In genomic region chr9:66281501-66281951, GRCm38 (mm10) we compare ENCODE assay signal across 11 mouse cellular contexts.
A peak's percentile ranks its signal among the peaks of the same experiment; 100 is the strongest.
DNase-seq lines count a peak whose midpoint lies in the region; ATAC-seq and TF ChIP-seq lines count a peak whose summit lies in the region.
"Had no signal": no experiment of that assay in that cellular context is flagged by ENCODE, and none has a peak within 500 bp of the region (broad histone marks: within the 10 kb centered on the region; RNA-seq: fewer than 3 reads in every experiment).

No protein-coding gene starts in this region.

- no peak overlapping the region for H3K9ac ChIP-seq in midbrain, postnatal 0 days (replicated peaks; ENCODE audit: low read length, poor library complexity, severe bottlenecking)
- H3K9ac ChIP-seq: stomach, embryonic 15.5 days had no signal

- no peaks in the 10 kb centered on the region for H3K27me3 ChIP-seq in midbrain, postnatal 0 days (ENCODE audit: insufficient read depth, low read length)
- peaks cover 6% of the 10 kb centered on the region; the same call in 1 of the 2 replicates for H3K27me3 ChIP-seq in midbrain, embryonic 10.5 days (ENCODE audit: low read depth, poor library complexity, severe bottlenecking)
- H3K27me3 ChIP-seq in embryonic facial prominence, embryonic 10.5 days (replicated peaks; ENCODE audit: low read depth, poor library complexity, severe bottlenecking), result peaks cover 4% of the 10 kb centered on the region; the same call in 1 of the 2 replicates
- H3K27me3 ChIP-seq: stomach, embryonic 15.5 days had no signal

- WGBS in midbrain, postnatal 0 days, result 54% methylated on average over 9 of the region's 9 CpGs
- 77% methylated on average over 9 of the region's 9 CpGs for WGBS in midbrain, embryonic 10.5 days
- 72% methylated on average over 9 of the region's 9 CpGs for WGBS in embryonic facial prominence, embryonic 10.5 days

- no peaks in the 10 kb centered on the region for H3K36me3 ChIP-seq in midbrain, postnatal 0 days (ENCODE audit: insufficient read depth, low read length)
- no peaks in the 10 kb centered on the region for H3K36me3 ChIP-seq in midbrain, embryonic 10.5 days
- no peaks in the 10 kb centered on the region for H3K36me3 ChIP-seq in embryonic facial prominence, embryonic 10.5 days (replicated peaks)
- H3K36me3 ChIP-seq: stomach, embryonic 15.5 days had no signal

- H3K27ac ChIP-seq in midbrain, postnatal 0 days (ENCODE audit: low read depth, low read length), result no peak overlapping the region
- H3K27ac ChIP-seq in midbrain, embryonic 10.5 days (replicated peaks), result no peak overlapping the region
- H3K27ac ChIP-seq in embryonic facial prominence, embryonic 10.5 days (replicated peaks), result 0 out of 2 replicates have a peak overlapping the region, but pooled peaks have one; percentile 6
- H3K27ac ChIP-seq: stomach, embryonic 15.5 days had no signal

- no peak overlapping the region for H3K4me3 ChIP-seq in midbrain, postnatal 0 days (ENCODE audit: low read depth, low read length)
- H3K4me3 ChIP-seq in midbrain, embryonic 10.5 days, result no peak overlapping the region
- H3K4me3 ChIP-seq in embryonic facial prominence, embryonic 10.5 days, result no peak overlapping the region
- H3K4me3 ChIP-seq: stomach, embryonic 15.5 days had no signal

- DNase-seq in midbrain, postnatal 0 days (ENCODE audit: low spot score), result peak; percentile 35
- no peak for DNase-seq in midbrain, embryonic 10.5 days (ENCODE audit: low spot score)
- DNase-seq in embryonic facial prominence, embryonic 10.5 days (ENCODE audit: low spot score), result no peak
- DNase-seq in natural killer cell, adult 2 months (ENCODE audit: low spot score in 2 of 2), result peak; percentile 88 to 90
- DNase-seq in right cerebral cortex, adult 18-20 months, result no peak
- no peak for DNase-seq in layer of hippocampus, adult 8-10 months (ENCODE audit: low spot score in 2 of 2)
- no peak for DNase-seq in ovary, adult 18-20 months (ENCODE audit: low spot score)
- DNase-seq: cerebellum, postnatal 14 days had no signal

- no peaks in the 10 kb centered on the region for H3K9me3 ChIP-seq in midbrain, postnatal 0 days (ENCODE audit: low read length)
- no peaks in the 10 kb centered on the region for H3K9me3 ChIP-seq in midbrain, embryonic 10.5 days (replicated peaks)
- no peaks in the 10 kb centered on the region for H3K9me3 ChIP-seq in embryonic facial prominence, embryonic 10.5 days
- H3K9me3 ChIP-seq: stomach, embryonic 15.5 days had no signal

- no peaks in the 10 kb centered on the region for H3K4me1 ChIP-seq in midbrain, postnatal 0 days (ENCODE audit: insufficient read depth, low read length)
- H3K4me1 ChIP-seq in midbrain, embryonic 10.5 days, result peaks cover 12% of the 10 kb centered on the region
- peaks cover 31% of the 10 kb centered on the region for H3K4me1 ChIP-seq in embryonic facial prominence, embryonic 10.5 days

- TF ChIP-seq CTCF in midbrain, postnatal 0 days (IDR thresholded peaks at IDR 0.05), result no peak

- H3K4me2 ChIP-seq in midbrain, postnatal 0 days (ENCODE audit: low read depth, low read length, poor library complexity, severe bottlenecking), result no peak overlapping the region
- H3K4me2 ChIP-seq: heart, embryonic 11.5 days; stomach, embryonic 15.5 days had no signal

- no peak for ATAC-seq in midbrain, postnatal 0 days (ENCODE audit: low FRiP score)
- ATAC-seq: forebrain, embryonic 16.5 days had no signal

Comparison
In these comparisons a context has a peak if more than half of its experiments do, and no peak if none do; other contexts are left out.
1. DNase-seq: peak in midbrain, postnatal 0 days (single experiment) and natural killer cell, adult 2 months (2 of 2); none in midbrain, embryonic 10.5 days (single experiment), embryonic facial prominence, embryonic 10.5 days (single experiment), right cerebral cortex, adult 18-20 months (single experiment), layer of hippocampus, adult 8-10 months (0 of 2) and ovary, adult 18-20 months (single experiment).